Mouse (Mus musculus) CD4-positive naive resting alpha-beta T cell, adult 57 days (primary cell): Measurements from ENCODE around the gene Psmd3. TPM values are rescaled to one million over a fixed set of nuclear protein-coding genes. Genes with fewer than 3 reads are reported as not detected.

Experiments
- total RNA-seq: library from RNA; stranded (reverse); gene quantifications from one replicate; pipeline ENCODE4 v1.2.4, GENCODE M21; 2023

The Psmd3 gene
- total RNA-seq, result 78.2 TPM

DNA sequence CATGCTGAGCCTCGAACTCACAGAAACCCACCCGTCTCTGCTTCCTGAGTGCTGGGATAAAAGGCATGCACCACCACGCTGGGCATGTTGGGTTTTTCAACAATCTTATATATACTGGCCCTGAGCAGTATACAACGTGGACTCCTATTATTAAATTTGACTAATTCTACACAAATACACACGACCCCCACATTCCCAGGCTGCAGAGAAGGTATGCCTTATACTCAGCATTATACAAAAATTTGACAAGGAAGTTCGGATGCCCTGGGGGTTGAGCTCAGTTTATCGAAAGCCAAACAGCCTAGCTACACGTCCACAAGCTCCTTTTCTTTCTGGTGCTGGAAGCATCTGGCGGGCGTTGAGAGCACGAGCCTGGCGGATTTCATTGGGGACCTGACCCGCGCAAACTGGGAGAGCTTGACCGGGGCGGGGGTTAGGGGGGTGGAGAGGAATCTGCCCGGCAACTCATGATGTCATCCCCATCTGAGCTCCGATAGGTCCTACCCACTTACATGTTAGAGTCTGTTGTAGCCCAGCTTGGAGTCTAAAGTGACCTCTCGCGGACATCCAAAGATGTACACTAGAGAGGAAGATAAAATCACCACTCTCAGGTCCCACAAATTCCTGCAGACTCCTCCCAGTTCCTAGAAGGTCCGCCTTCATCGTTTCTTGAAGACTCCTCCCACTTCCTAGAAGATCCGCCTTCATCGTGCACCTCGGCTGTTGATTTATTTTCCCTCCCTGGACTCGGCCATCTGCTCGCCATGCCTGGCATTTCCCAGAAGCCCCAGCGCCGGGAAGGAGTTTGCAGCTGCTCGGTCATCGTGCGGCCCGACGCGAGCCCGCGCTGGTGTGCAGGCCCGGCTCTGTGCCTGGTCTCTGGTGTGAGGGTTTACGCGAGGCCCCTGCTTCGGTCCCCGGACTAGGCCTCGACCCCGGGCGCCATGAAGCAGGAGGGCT, at the start of gene Psmd3:
Gene Psmd3, plus strand, starts transcription at position 769 of the 960 bp plus-strand sequence.

GRCm38 (mm10) chr11:98646459-98646858, 35.9 kb upstream of the Psmd3 start, which contains the start of gene Gsdma2:
Gsdma2 (plus strand) TSS chr11:98646759.

GRCm38 (mm10) chr11:98664091-98664490, 18.3 kb upstream of the Psmd3 start, which contains the start of gene Gsdma:
Gsdma (plus strand) TSS chr11:98664351.

GRCm38 (mm10) chr11:98701213-98701670, 18.9 kb downstream of the Psmd3 start, which contains the start of gene Csf3:
Csf3 (plus strand) TSS chr11:98701263.

DNA sequence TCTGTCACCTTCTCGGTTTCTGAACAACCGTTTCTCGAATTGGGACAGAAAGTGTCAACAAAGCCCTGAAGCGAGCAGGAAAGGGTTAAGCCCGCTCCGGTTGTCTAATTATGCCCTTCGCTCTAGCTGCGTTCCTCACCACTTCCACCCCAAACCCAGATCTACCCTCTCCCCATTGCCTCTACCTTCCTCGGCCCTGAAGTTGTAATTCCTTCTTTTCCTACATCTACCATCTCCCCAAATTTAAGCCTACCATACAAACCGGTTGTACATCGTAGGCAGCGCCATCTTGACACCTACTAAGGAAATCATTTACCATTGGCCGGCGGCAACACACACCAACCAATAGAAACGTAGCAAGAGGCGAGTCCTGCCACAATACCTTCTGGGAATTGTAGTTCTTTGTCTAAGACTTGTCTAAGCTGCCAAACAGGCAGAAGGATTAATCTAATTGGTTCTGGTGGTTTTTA, 46.8 kb downstream of the Psmd3 start, which contains the start of gene Med24:
Gene Med24, minus strand, starts transcription at position 317 of the 470 bp plus-strand sequence.

GRCm38 (mm10) chr11:98740393-98741050, 58.2 kb downstream of the Psmd3 start, which contains the start of gene Thra:
Thra (plus strand) TSS chr11:98740638.

Other genes starting within 250 kb of the Psmd3 start
- gene Mien1, start 243.6 kb upstream of the Psmd3 start, total RNA-seq, result 55.7 TPM
- gene Grb7, start 236.2 kb upstream of the Psmd3 start, total RNA-seq, result 1.2 TPM
- gene Ikzf3, start 136.5 kb upstream of the Psmd3 start, total RNA-seq, result 133 TPM
- gene Zpbp2, start 131.5 kb upstream of the Psmd3 start, total RNA-seq, result 5.8 TPM
- gene Ormdl3, start 95.2 kb upstream of the Psmd3 start, total RNA-seq, result 23.7 TPM
- not detected for gene Lrrc3c, start 84.3 kb upstream of the Psmd3 start, total RNA-seq
- gene Gm12355, start 56.9 kb upstream of the Psmd3 start, total RNA-seq, result 23.9 TPM
- gene Gsdma3, start 56.2 kb upstream of the Psmd3 start, total RNA-seq, result 0.35 TPM
- not detected for gene Gsdma2, start 35.8 kb upstream of the Psmd3 start, total RNA-seq
- not detected for gene Gsdma, start 18.2 kb upstream of the Psmd3 start, total RNA-seq
- gene Csf3, start 18.7 kb downstream of the Psmd3 start, total RNA-seq, result not detected
- gene Med24, start 46.9 kb downstream of the Psmd3 start, total RNA-seq, result 75.6 TPM
- gene Thra, start 58.1 kb downstream of the Psmd3 start, total RNA-seq, result 44.0 TPM
- 5.1 TPM for gene Nr1d1, start 92.8 kb downstream of the Psmd3 start, total RNA-seq
- 123 TPM for gene Msl1, start 113.0 kb downstream of the Psmd3 start, total RNA-seq
- gene Casc3, start 122.4 kb downstream of the Psmd3 start, total RNA-seq, result 119 TPM
- gene Rapgefl1, start 154.2 kb downstream of the Psmd3 start, total RNA-seq, result not detected
- gene Wipf2, start 181.1 kb downstream of the Psmd3 start, total RNA-seq, result 41.1 TPM
- 4.0 TPM for gene Cdc6, start 225.2 kb downstream of the Psmd3 start, total RNA-seq
- 95.9 TPM for gene Rara, start 245.3 kb downstream of the Psmd3 start, total RNA-seq